Mouse (Mus musculus): ENCODE measurements at regions not wholly inside any gene's neighbourhood (a gene's known extent, or its start where the extent isn't known, plus 50 kb on each side); places are given as distances from the start of the nearest gene placed in this dataset.

DNA sequence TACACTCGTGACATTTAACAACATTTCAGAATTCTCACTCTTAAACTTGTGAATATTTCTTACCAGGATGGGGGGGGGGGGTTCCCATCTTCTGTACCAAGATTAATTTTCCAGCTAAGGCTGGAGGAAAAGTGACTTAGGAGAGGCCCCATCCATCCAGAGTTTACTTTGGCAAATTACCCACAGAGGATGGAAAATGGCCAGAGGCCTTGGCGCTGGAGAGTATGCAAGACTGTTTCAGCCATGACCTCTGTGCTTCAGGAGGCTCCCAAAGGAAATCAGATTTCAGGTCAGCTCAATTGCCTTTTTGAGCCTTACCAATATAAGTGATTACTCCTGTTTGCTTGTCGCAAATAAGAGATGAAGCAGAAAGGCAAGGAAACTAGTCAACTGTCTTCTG, 143.4 kb upstream of the F930015N05Rik start:
- ATAC-seq (ENCODE audit: insufficient number of reproducible peaks, low FRiP score, low TSS enrichment), result no peak

- ATAC-seq (ENCODE audit: insufficient number of reproducible peaks, low FRiP score, low TSS enrichment), result no peak
Observed at GRCm38 (mm10) chr11:64586056-64586455, 149.6 kb upstream of the F930015N05Rik start.

DNA sequence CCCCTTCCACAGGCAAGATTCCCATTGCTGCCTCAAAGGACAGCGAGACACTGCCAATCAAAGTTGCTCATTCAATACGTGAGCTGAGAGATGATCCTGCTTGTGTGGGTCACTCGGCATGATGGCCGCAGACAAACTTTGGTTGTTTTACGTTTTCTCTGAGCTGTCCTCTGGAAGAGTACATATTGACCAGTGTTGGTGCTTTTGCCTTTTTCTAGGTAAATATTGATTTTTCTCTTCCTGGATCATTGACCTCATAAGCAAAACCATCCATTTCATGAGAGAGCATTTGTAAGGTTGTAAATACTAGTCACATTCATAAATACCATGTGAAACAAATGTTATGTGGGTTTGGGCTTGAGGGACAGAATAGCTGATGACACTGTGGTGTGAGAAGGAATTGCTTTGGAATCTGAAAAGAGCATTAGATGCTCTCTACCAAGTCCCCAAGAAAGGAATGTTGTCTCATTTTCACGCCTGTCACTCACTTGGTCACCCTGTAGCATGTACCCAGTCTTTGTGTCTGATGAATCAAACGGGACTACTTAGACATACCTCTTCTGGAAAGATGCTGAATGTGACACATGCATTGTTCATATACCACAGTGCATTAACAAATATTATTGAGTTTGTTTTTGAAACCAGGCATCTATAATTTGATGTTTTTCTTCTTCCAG, 150.7 kb upstream of the F930015N05Rik start:
- no peak for ATAC-seq (ENCODE audit: insufficient number of reproducible peaks, low FRiP score, low TSS enrichment)

- no peak for ATAC-seq (ENCODE audit: insufficient number of reproducible peaks, low FRiP score, low TSS enrichment)
Observed at GRCm38 (mm10) chr11:64587751-64588600, 151.5 kb upstream of the F930015N05Rik start.

DNA sequence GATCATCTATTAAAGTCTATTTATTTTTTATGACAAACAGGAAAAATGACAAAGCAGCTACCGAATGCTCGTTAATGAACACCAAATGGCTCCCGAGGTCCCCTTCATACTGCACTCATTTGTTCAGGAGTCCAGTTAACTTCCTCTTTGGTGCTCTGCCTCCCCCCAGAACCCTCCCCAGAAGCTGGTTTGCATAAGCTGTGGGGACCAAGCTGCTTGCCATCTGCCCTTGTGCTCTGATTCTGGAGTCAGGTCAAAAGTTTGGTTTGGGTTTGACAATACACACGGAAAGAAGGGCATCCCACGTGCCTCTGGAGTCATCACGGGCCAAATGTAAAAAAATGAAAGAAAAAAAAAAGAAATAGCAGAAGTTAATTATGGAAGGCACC, 152.1 kb upstream of the F930015N05Rik start:
- ATAC-seq (ENCODE audit: insufficient number of reproducible peaks, low FRiP score, low TSS enrichment), result no peak

DNA sequence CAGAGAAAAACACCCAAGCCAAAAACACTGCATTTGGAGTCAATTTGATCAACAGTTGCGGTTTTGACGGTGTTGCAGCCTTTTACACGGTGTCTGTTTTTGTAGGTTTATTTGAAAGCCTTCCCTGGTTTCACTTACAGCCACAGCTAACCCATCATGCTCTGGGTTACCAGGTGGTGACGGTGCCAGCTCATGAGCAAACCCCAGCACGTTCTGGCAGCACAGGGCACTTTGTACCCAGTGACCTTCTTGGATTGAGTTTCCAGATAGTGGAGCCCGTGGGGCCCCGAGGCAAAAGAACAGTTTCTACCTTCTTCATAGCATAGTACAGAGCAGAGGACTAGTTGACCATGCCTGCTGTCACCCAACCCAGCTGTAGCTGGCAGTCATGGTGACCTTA, 152.6 kb upstream of the F930015N05Rik start:
- no peak for ATAC-seq (ENCODE audit: insufficient number of reproducible peaks, low FRiP score, low TSS enrichment)

- ATAC-seq (ENCODE audit: insufficient number of reproducible peaks, low FRiP score, low TSS enrichment), result no peak
Observed at GRCm38 (mm10) chr11:64590091-64590490, 153.6 kb upstream of the F930015N05Rik start.

GRCm38 (mm10) chr11:64592253-64592652, 155.8 kb upstream of the F930015N05Rik start:
- ATAC-seq (ENCODE audit: insufficient number of reproducible peaks, low FRiP score, low TSS enrichment), result no peak

DNA sequence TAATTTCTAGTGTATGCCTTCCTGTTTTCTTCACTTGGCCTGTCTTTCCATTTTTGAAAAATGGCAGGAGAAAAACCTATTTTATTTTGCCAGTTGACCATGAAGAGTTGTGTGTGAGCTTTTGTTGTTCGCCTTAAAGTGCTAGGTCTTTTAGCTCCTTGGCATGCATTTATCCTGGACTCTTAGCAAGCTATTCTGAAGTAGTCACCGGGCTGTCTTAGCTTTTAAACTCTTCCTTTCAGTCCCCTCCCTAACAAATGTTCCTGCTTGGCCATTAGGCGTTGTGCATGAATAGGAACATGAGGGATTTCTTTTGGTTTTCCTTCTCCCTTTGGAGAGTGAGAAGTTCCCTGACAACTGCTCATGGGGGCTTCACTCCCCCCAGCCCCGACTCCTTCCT, 160.9 kb upstream of the F930015N05Rik start:
- ATAC-seq (ENCODE audit: insufficient number of reproducible peaks, low FRiP score, low TSS enrichment), result no peak

GRCm38 (mm10) chr11:64599178-64599577, 162.7 kb upstream of the F930015N05Rik start:
- no peak for ATAC-seq (ENCODE audit: insufficient number of reproducible peaks, low FRiP score, low TSS enrichment)

DNA sequence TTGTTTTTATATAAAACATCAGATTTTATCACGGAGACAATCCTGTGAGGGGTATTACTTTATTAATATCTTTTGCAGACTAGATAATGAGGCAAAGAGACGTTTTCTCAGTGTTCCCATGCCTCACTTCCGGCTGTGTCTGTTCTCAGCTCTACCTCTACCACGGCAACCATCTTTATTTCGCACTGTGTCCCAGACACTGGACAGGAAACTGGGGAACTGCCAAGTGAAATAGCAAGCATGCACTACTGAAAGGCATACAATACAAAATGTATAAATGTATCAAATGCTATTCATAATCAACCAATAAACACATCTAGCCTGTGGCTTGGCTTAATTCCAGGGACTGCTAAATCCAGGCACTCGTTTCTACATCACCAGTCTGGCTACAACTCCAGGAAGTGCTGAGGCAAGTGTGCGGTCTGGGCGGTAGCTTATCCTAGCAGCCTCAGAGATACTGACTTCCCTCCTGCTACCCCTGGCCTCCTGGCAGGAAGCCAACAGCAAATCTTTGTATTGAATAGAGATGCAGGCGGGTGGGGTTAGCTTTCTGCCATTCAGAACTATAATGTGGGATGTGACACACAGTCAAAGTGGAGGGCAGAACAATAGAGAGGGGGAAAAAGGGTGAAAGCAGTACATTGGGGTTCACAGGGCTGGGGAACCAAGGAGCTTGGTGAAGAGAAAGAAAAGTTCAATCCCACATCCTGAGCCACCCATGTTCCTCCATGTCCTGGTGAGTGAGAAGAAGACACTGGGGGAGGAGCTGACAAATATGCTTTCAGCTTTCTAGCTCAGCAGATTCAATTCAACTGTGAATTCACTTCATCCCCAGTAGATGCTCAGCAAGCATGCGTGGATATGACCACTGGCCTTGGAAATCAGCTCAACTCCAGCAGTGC, 164.0 kb upstream of the F930015N05Rik start:
- no peak for ATAC-seq (ENCODE audit: insufficient number of reproducible peaks, low FRiP score, low TSS enrichment)

- ATAC-seq (ENCODE audit: insufficient number of reproducible peaks, low FRiP score, low TSS enrichment), result no peak
Observed at GRCm38 (mm10) chr11:64609043-64609442, 172.6 kb upstream of the F930015N05Rik start.

DNA sequence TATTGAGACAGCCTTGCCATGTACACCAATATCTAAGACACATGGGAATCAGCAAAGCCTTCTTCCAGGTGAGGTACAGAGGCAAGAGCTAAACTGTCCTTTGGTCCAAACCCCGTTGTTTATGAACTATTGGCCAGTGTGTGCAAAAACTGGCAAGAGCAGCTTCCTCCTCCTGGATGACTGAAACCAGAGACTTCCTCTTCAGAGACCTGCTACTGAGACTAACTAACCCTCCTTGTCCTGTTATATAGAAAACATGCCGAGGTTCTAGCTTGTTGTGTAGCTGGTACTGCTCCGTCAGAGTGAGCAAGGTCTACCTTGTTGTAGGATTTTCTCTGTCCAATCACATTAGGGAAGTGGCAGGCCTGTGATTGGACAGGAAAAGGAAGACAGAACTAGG, 174.3 kb upstream of the F930015N05Rik start:
- no peak for ATAC-seq (ENCODE audit: insufficient number of reproducible peaks, low FRiP score, low TSS enrichment)

- ATAC-seq (ENCODE audit: insufficient number of reproducible peaks, low FRiP score, low TSS enrichment), result no peak
Observed at GRCm38 (mm10) chr11:64615140-64615539, 178.7 kb upstream of the F930015N05Rik start.

- ATAC-seq (ENCODE audit: insufficient number of reproducible peaks, low FRiP score, low TSS enrichment), result no peak
Observed at GRCm38 (mm10) chr11:64618631-64619385, 182.4 kb upstream of the F930015N05Rik start.

- ATAC-seq (ENCODE audit: insufficient number of reproducible peaks, low FRiP score, low TSS enrichment), result no peak
Observed at GRCm38 (mm10) chr11:64627180-64627579, 190.7 kb upstream of the F930015N05Rik start.

GRCm38 (mm10) chr11:64640947-64641346, 204.5 kb upstream of the F930015N05Rik start:
- ATAC-seq (ENCODE audit: insufficient number of reproducible peaks, low FRiP score, low TSS enrichment), result no peak

DNA sequence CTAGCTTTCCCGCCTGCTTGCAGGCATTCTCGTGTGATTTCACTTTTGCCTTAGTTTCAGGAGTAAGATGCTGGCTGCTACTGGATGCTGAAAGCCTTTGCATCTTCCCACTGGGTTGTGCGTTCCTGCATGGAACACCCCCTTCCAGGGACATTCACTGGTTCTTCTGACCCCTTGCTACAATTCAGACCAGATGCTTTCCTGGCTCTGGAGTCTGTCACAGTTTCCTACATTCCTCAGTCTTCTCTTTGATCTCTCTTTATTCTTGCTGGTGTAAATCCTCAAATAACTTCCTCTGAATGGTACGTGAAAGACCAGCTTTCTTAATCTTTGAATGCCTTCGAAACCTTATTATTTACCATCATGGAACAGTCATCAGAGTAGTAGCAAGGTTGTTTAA, 206.7 kb upstream of the F930015N05Rik start:
- ATAC-seq (ENCODE audit: insufficient number of reproducible peaks, low FRiP score, low TSS enrichment), result no peak

DNA sequence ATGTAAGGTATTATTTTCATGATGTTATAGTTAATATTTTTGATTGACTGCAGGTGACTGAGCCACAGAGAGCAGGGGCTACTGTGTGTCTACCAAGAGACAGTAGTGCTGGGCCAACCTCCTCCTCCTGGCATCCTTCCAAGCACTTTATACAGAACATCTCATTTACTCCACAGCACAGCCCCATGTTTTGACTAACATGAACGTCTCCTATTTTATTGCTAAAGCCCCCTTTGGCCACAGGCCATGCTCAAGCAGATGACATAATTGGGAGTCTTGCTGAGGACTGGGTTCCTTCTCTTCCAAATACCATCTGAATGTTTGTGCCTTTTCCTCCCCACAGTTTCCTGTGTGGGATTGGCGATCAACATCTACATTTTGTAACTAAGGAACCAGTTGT, 211.5 kb upstream of the F930015N05Rik start:
- no peak for ATAC-seq (ENCODE audit: insufficient number of reproducible peaks, low FRiP score, low TSS enrichment)
